8 mouse cellular contexts compared by ENCODE assay signal in the genomic region with DNA sequence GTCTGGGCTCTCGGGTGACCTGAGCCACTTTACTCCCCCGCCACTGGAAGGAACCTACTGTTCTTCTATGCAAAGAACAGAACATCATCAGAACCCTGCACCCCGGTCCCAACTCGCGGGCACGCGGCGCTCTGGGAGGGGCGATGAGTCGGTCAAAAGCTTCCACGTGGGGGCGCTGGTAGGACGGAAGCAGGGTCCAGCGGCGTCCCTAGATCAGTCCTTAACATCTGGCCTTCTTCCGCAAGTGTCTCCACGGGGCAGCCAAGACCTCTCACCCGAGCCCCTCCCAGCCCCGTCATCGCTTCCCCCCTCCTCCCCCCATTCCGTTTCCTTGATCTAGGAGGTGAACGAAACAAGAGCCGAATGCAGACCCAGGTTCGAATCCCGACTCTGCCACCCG. TPM values are rescaled to one million over a fixed set of nuclear protein-coding genes. Genes with fewer than 3 reads are reported as not detected.
A peak's percentile ranks its signal among the peaks of the same experiment; 100 is the strongest.
DNase-seq lines count a peak whose midpoint lies in the region; ATAC-seq lines count a peak whose summit lies in the region.

No protein-coding gene starts in this region.

- DNase-seq in Muller cell, postnatal 12 days (ENCODE audit: inconsistent ontology term) = peak; percentile 68
- DNase-seq in cerebellum, postnatal 10 days = peak; percentile 85 to 89
- peak; percentile 50 to 74 for DNase-seq in frontal cortex, postnatal 10 days (ENCODE audit: low spot score in 2 of 2)
- peak; percentile 84 for DNase-seq in hindbrain, embryonic 11.5 days (ENCODE audit: low spot score)
- DNase-seq in layer of hippocampus, postnatal 36 days = peak; percentile 54 to 61
- DNase-seq in retina, postnatal 7 days (ENCODE audit: low read depth, low spot score) = peak; percentile 53
- DNase-seq in urinary bladder, adult 18-20 months (ENCODE audit: low spot score in 2 of 2) = peak; percentile 66 to 77

- WGBS in hindbrain, embryonic 11.5 days = 1% methylated on average over 25 of the region's 26 CpGs
- WGBS in macrophage (ENCODE audit: missing documents) = 1% methylated on average over 26 of the region's 26 CpGs

- peak; percentile 74 for ATAC-seq in hindbrain, embryonic 11.5 days (ENCODE audit: low FRiP score)

- peaks cover 2% of the 10 kb centered on the region for H3K4me1 ChIP-seq in hindbrain, embryonic 11.5 days (replicated peaks; ENCODE audit: control insufficient read depth, insufficient read depth, low read length)

- H3K36me3 ChIP-seq in hindbrain, embryonic 11.5 days (ENCODE audit: control insufficient read depth, insufficient read depth, low read length) = no peaks in the 10 kb centered on the region
- no peaks in the 10 kb centered on the region for H3K36me3 ChIP-seq in macrophage (ENCODE audit: inconsistent target)

- no peaks in the 10 kb centered on the region for H3K9me3 ChIP-seq in hindbrain, embryonic 11.5 days (ENCODE audit: control insufficient read depth, low read length)

- H3K27ac ChIP-seq in hindbrain, embryonic 11.5 days (ENCODE audit: low read depth, low read length) = no peak overlapping the region
- no peak overlapping the region for H3K27ac ChIP-seq in macrophage

- H3K4me2 ChIP-seq in hindbrain, embryonic 11.5 days (replicated peaks; ENCODE audit: low read depth, low read length) = peak overlapping the region; percentile 78

- no peaks in the 10 kb centered on the region for H3K79me2 ChIP-seq in macrophage (ENCODE audit: inconsistent target)

- peak overlapping the region; percentile 45 for H3K4me3 ChIP-seq in hindbrain, embryonic 11.5 days (ENCODE audit: low read depth, low read length)
- H3K4me3 ChIP-seq in macrophage (ENCODE audit: inconsistent target) = peak overlapping the region; percentile 28

- peak overlapping the region; percentile 58 for H3K9ac ChIP-seq in hindbrain, embryonic 11.5 days (ENCODE audit: low read depth, low read length)

- H3K27me3 ChIP-seq in hindbrain, embryonic 11.5 days (ENCODE audit: control insufficient read depth, insufficient read depth, low read length) = no peaks in the 10 kb centered on the region

RNA-seq across cellular contexts. Expression of gene Tac4, which starts 2.8 kb away (rescaled TPM):
- polyA plus RNA-seq in hindbrain, embryonic 11.5 days (2014; fragmentation: Nextera tagmentation; extraction: Ambion mirVana) = 0.22 TPM in 1 of 2 replicates, not detected in the other
- not detected for total RNA-seq in layer of hippocampus, postnatal 36 days (2021)
- total RNA-seq in macrophage (2018; cell fraction: chromatin; rRNA removed) = not detected
- total RNA-seq in macrophage (2018; cell fraction: cytosol; rRNA removed) = not detected
- not detected for total RNA-seq in macrophage (2018; cell fraction: nucleus; rRNA removed)
- not detected in 3 replicates for polyA plus RNA-seq in macrophage (2018)

RNA-seq across cellular contexts. Expression of gene Kat7, which starts 51.6 kb away (rescaled TPM):
- 63.8 and 79.7 TPM in 2 replicates for polyA plus RNA-seq in hindbrain, embryonic 11.5 days (2014; fragmentation: Nextera tagmentation; extraction: Ambion mirVana)
- total RNA-seq in layer of hippocampus, postnatal 36 days (2021) = 10 to 100 TPM; 72.0 to 74.0 TPM
- 10 to 100 TPM; 38.4 to 79.8 (median 62.3) TPM for total RNA-seq in macrophage (2018; cell fraction: chromatin; rRNA removed)
- total RNA-seq in macrophage (2018; cell fraction: cytosol; rRNA removed) = 10 to 100 TPM; 28.5 to 54.9 (median 46.4) TPM
- total RNA-seq in macrophage (2018; cell fraction: nucleus; rRNA removed) = 10 to 100 TPM; 33.3 to 79.8 (median 49.9) TPM
- polyA plus RNA-seq in macrophage (2018) = 36.7 to 45.2 TPM (median 38.3 TPM) in 3 replicates
